Mouse (Mus musculus): Measurements from ENCODE around the gene Gm42791. TPM values are rescaled to one million over a fixed set of nuclear protein-coding genes. Genes with fewer than 3 reads are reported as not detected.
A peak's percentile ranks its signal among the peaks of the same experiment; 100 is the strongest.

Gene Gm42791
- total and polyA plus RNA-seq, 2 experiments = not detected

DNA sequence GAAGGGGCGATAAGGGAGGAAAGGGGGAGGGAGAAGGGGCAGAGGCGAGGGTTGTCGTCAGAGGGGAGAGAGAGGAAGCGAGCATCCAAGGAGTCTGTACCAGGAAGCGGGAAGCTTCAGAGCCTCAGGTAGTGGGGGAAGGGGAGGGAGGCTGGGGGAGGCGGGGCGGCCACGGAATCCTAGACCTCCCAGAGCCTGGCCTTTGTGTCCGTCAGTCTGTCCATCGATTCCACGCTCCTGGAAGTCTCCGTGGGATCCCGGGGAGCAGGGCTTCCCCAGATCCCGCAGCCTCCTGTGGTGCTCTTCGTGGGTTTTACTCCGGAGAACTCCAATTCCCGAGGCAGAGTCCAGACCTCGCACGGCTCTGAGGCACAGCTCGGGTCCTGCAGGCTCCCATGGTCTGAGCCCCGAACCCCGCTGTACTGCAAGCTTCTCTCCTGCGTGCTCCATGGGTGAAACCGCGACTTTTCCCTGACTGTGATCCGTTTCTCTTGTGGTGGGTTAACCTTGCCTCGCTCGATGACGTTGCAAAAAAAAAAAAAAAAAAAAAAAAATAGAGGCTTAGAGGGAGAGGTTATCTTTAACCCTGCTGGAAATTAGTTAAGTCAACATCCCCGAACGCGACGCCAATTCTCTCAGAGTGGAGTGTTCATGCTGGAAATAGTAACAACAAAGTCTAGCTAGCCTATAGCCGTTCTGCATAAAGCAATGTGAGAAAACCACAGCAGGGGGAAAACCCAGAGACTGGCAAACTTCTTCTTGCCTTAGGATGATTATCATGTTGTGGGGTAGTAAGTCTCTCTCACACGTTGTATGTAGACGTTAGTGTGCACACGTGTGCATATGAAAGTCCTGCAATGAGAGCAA is 20.6 kb upstream of the Gm42791 start:
- 5% methylated on average over 36 of the region's 37 CpGs for WGBS
- Histone ChIP-seq H3K36me3 (ENCODE audit: control insufficient read depth, insufficient read depth, low read length) (peaks cover 2% of the 10 kb centered on the region; the same call in 1 of the 2 replicates), H3K27ac (replicated peaks; ENCODE audit: insufficient read depth, low read depth, low read length) (peak overlapping the region; percentile 29), H3K4me3 (ENCODE audit: insufficient read depth, low read depth, low read length) (peak overlapping the region; percentile 60), H3K27me3 (ENCODE audit: control insufficient read depth, insufficient read depth, low read length) (no peaks in the 10 kb centered on the region), H3K4me1 (ENCODE audit: control insufficient read depth, insufficient read depth, low read length) (peaks cover 9% of the 10 kb centered on the region), H3K9ac (ENCODE audit: low read depth, low read length) (peak overlapping the region; percentile 80), H3K79me2 (ENCODE audit: control insufficient read depth, insufficient read depth, low read length) (no peaks in the 10 kb centered on the region; the same call in 1 of the 2 replicates)
- TF ChIP-seq CTCF (IDR thresholded peaks at IDR 0.05; ENCODE audit: low read depth, low read length) (no peak), POLR2A (IDR thresholded peaks at IDR 0.05; ENCODE audit: extremely low read depth, insufficient read depth, low read length) (no peak)
- DNase-seq (ENCODE audit: extremely low read depth, low read depth, low spot score) = peak; percentile 71

DNA sequence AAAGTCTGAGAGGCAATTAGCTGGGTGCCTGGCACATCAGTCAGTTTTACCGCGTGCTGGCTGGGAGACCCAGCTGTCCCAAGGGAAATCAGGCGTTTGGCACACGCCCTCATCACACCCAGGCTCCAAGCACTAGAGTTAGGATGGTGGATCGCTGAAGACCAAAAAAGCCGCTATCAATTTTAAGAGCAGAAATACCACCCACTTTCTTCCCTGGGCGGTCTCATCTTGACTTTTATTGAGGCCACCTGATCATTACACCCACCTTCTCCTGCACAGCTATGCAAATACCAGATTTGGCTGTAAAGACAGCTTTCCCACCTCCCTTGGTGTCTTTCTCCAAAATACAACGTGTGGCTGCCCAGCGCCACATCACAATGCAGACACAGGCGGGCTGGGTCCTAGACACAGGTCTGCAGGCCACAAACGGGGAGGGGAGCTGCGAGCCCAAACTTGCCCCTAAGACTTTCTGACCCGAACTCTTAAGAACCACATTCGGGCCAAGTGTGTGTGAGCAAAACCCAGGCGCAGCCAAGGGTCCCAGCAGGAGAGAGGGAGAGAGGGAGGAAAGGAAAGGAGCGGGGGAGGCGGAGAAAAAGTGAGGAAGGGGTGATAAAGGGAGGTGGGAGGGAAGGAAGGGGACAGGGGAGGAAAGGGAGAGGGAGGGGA is 19.8 kb upstream of the Gm42791 start:
- 81% methylated on average over 17 of the region's 17 CpGs for WGBS
- Histone ChIP-seq H3K27ac (replicated peaks; ENCODE audit: insufficient read depth, low read depth, low read length) (no peak overlapping the region), H3K27me3 (ENCODE audit: control insufficient read depth, insufficient read depth, low read length) (no peaks in the 10 kb centered on the region), H3K36me3 (ENCODE audit: control insufficient read depth, insufficient read depth, low read length) (peaks cover 2% of the 10 kb centered on the region; the same call in 1 of the 2 replicates), H3K9ac (ENCODE audit: low read depth, low read length) (peak overlapping the region; percentile 80), H3K4me3 (ENCODE audit: insufficient read depth, low read depth, low read length) (no peak overlapping the region), H3K4me1 (ENCODE audit: control insufficient read depth, insufficient read depth, low read length) (peaks cover 9% of the 10 kb centered on the region), H3K79me2 (ENCODE audit: control insufficient read depth, insufficient read depth, low read length) (peaks cover under 1% of the 10 kb centered on the region)
- TF ChIP-seq POLR2A (IDR thresholded peaks at IDR 0.05; ENCODE audit: extremely low read depth, insufficient read depth, low read length) (no peak), CTCF (IDR thresholded peaks at IDR 0.05; ENCODE audit: low read depth, low read length) (no peak)
- no peak for DNase-seq (ENCODE audit: extremely low read depth, low read depth, low spot score)

DNA sequence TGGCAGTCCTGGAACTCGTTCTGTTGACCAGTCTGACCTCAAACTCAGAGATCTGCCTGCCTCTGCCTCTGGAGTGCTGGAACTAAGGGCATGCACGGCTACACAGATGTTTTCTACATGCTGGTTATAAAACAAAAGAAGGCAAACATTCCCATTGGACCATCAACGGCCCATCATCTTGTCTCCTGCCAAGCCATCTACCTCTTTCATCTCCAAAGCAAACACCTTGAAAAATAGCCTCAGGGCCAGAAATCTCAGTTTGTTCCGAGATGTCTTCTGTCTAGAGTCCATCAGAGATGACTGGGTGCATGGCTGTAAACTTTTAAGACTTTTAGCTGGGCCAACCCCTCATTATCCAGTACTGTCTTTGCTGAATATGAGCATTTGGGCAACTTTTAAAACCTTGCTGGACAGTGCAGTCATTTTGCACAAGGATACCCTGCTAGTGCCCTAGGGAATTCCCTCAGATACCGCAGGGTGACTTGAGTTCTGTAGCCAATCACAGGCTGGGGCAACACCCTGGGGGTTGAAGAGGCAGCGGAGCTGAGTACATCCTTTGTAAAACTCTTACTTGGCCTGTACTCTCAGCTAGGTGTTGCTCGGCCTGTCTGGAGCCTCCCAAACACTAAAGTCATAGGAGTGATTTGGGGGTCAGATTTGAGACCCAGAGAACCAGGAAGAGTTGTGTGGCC is 19.0 kb upstream of the Gm42791 start:
- Histone ChIP-seq H3K9ac (ENCODE audit: low read depth, low read length) (no peak overlapping the region), H3K27me3 (ENCODE audit: control insufficient read depth, insufficient read depth, low read length) (no peaks in the 10 kb centered on the region), H3K27ac (replicated peaks; ENCODE audit: insufficient read depth, low read depth, low read length) (no peak overlapping the region), H3K4me3 (ENCODE audit: insufficient read depth, low read depth, low read length) (no peak overlapping the region), H3K36me3 (ENCODE audit: control insufficient read depth, insufficient read depth, low read length) (peaks cover 2% of the 10 kb centered on the region; the same call in 1 of the 2 replicates), H3K4me1 (ENCODE audit: control insufficient read depth, insufficient read depth, low read length) (peaks cover 14% of the 10 kb centered on the region), H3K79me2 (ENCODE audit: control insufficient read depth, insufficient read depth, low read length) (peaks cover 6% of the 10 kb centered on the region)
- no peak for DNase-seq (ENCODE audit: extremely low read depth, low read depth, low spot score)
- WGBS = 77% methylated on average over 7 of the region's 7 CpGs
- TF ChIP-seq CTCF (IDR thresholded peaks at IDR 0.05; ENCODE audit: low read depth, low read length) = no peak

DNA sequence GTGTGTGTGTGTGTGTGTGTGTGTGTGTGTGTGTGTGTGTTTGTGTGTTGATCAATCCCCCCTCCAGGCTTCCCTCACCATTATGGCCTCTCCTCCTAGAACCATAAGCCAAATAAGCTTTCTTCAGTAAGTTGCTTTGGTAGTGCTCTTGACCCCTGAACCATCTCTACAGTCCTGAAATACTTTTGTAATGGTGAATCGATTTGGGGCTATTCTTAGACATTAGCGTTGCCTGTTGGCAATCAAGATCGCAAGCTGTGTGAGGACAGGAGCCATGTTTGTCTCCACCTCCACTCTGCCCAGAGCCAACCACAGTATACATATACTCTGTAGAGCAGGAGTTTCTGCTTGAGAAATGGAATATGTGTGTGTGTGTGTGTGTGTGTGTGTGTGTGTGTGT is 14.2 kb upstream of the Gm42791 start:
- 14% methylated on average over 3 of the region's 3 CpGs for WGBS
- TF ChIP-seq POLR2A (IDR thresholded peaks at IDR 0.05; ENCODE audit: extremely low read depth, insufficient read depth, low read length) (no peak), CTCF (IDR thresholded peaks at IDR 0.05; ENCODE audit: low read depth, low read length) (no peak)
- H3K79me2 ChIP-seq (ENCODE audit: control insufficient read depth, insufficient read depth, low read length) = peaks cover 6% of the 10 kb centered on the region
- peak overlapping the region; percentile 97 for H3K27ac ChIP-seq (replicated peaks; ENCODE audit: insufficient read depth, low read depth, low read length)
- H3K4me1 ChIP-seq (ENCODE audit: control insufficient read depth, insufficient read depth, low read length) = peaks cover 12% of the 10 kb centered on the region; the same call in 1 of the 2 replicates
- H3K9ac ChIP-seq (ENCODE audit: low read depth, low read length) = peak overlapping the region; percentile 64
- no peaks in the 10 kb centered on the region for H3K27me3 ChIP-seq (ENCODE audit: control insufficient read depth, insufficient read depth, low read length)
- H3K36me3 ChIP-seq (ENCODE audit: control insufficient read depth, insufficient read depth, low read length) = peaks cover 2% of the 10 kb centered on the region; the same call in 1 of the 2 replicates
- H3K4me3 ChIP-seq (ENCODE audit: insufficient read depth, low read depth, low read length) = no peak overlapping the region
- peak; percentile 95 for DNase-seq (ENCODE audit: extremely low read depth, low read depth, low spot score)

DNA sequence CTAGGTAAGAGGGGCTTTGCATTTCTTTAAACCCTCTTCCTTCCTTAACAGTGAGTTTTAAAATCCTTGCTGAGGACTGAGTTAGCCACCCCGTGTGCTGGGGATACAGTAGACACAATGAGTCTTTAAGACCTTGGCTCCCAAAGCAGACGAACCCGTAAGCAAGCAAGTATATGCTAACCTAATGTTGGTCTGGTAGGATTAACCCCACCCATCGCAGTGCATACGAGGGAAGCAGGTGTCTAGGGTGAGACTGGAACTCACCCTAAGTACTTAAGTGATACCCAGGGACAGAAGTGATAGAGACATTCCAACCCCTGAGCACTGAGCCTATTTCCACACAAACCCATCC is 12.3 kb upstream of the Gm42791 start:
- Histone ChIP-seq H3K4me3 (ENCODE audit: insufficient read depth, low read depth, low read length) (peak overlapping the region; percentile 57), H3K36me3 (ENCODE audit: control insufficient read depth, insufficient read depth, low read length) (peaks cover under 1% of the 10 kb centered on the region; the same call in 1 of the 2 replicates), H3K27me3 (ENCODE audit: control insufficient read depth, insufficient read depth, low read length) (no peaks in the 10 kb centered on the region), H3K79me2 (ENCODE audit: control insufficient read depth, insufficient read depth, low read length) (peaks cover 6% of the 10 kb centered on the region), H3K4me1 (ENCODE audit: control insufficient read depth, insufficient read depth, low read length) (peaks cover 14% of the 10 kb centered on the region; the same call in 1 of the 2 replicates), H3K9ac (ENCODE audit: low read depth, low read length) (peak overlapping the region; percentile 88), H3K27ac (replicated peaks; ENCODE audit: insufficient read depth, low read depth, low read length) (peak overlapping the region; percentile 97)
- DNase-seq (ENCODE audit: extremely low read depth, low read depth, low spot score) = no peak
- TF ChIP-seq POLR2A (IDR thresholded peaks at IDR 0.05; ENCODE audit: extremely low read depth, insufficient read depth, low read length) = no peak
- no peak for TF ChIP-seq CTCF (IDR thresholded peaks at IDR 0.05; ENCODE audit: low read depth, low read length)
- whole genome bisulfite sequencing = 19% methylated on average over 5 of the region's 5 CpGs

All from liver, adult 2 months (tissue).